Mouse (Mus musculus) megakaryocyte-erythroid progenitor cell, adult 5-6 weeks (primary cell): ENCODE data around the gene Gm5286. TPM values are rescaled to one million over a fixed set of nuclear protein-coding genes. Genes with fewer than 3 reads are reported as not detected.
"Not testable (repeated sequence)": the region's sequence is repeated elsewhere in the genome, so short reads cannot be mapped to it uniquely, and the experiment has no call there.

Source experiments
- ATAC-seq: replicated peaks from 2 replicates; pipeline ENCODE4 v1.8.0; 2016; ENCODE audit warnings: mild to moderate bottlenecking, inconsistent platforms; ENCODE audit not compliant: severe bottlenecking, poor library complexity, low FRiP score, low TSS enrichment
- total RNA-seq, 2 experiments: library from RNA; stranded (forward) in 1 of 2; stranded (reverse) in 1 of 2; fragments of 200-1000, 215-1000 nt in 1 of 2; fragments of >200 nt in 1 of 2; fragmentation: Nextera tagmentation in 1 of 2; gene quantifications; 2 replicates each; pipeline ENCODE4 v1.2.3; 2014 to 2017

The Gm5286 gene
- not detected in 2 replicates for total RNA-seq (2014; fragmentation: Nextera tagmentation)
- not detected in 2 replicates for total RNA-seq (2017)

- not testable (repeated sequence) for ATAC-seq
These were observed at the start of gene Gm5286 for GRCm38 (mm10) chr3:94196414-94196813. TSS of gene Gm5286 (plus strand) at chr3:94196714.

GRCm38 (mm10) chr3:94167351-94167750 is 29.2 kb upstream of the Gm5286 start:
- not testable (repeated sequence) for ATAC-seq

GRCm38 (mm10) chr3:94178093-94178492 is 18.4 kb upstream of the Gm5286 start, which contains the start of gene Gm10696:
TSS of gene Gm10696 (minus strand) at chr3:94178193.
- ATAC-seq = not testable (repeated sequence)

Other genes starting within 250 kb of the Gm5286 start
- gene Tdpoz5, start 235.4 kb upstream of the Gm5286 start, total RNA-seq (2014; fragmentation: Nextera tagmentation) = not detected in 2 replicates
- gene Tdpoz5, start 235.4 kb upstream of the Gm5286 start, total RNA-seq (2017) = not detected in 2 replicates
- gene Gm9125, start 141.8 kb upstream of the Gm5286 start, total RNA-seq (2014; fragmentation: Nextera tagmentation) = not detected in 2 replicates
- gene Gm9125, start 141.8 kb upstream of the Gm5286 start, total RNA-seq (2017) = not detected in 2 replicates
- not detected in 2 replicates for gene Gm10697, start 124.1 kb upstream of the Gm5286 start, total RNA-seq (2014; fragmentation: Nextera tagmentation)
- gene Gm10697, start 124.1 kb upstream of the Gm5286 start, total RNA-seq (2017) = not detected in 2 replicates
- not detected in 2 replicates for gene Gm10696, start 18.5 kb upstream of the Gm5286 start, total RNA-seq (2014; fragmentation: Nextera tagmentation)
- not detected in 2 replicates for gene Gm10696, start 18.5 kb upstream of the Gm5286 start, total RNA-seq (2017)
- gene Gm4778, start 67.3 kb downstream of the Gm5286 start, total RNA-seq (2014; fragmentation: Nextera tagmentation) = not detected in 2 replicates
- gene Gm4778, start 67.3 kb downstream of the Gm5286 start, total RNA-seq (2017) = not detected in 2 replicates
- gene Them4, start 113.4 kb downstream of the Gm5286 start, total RNA-seq (2014; fragmentation: Nextera tagmentation) = 2.9 and 4.3 TPM in 2 replicates
- 0.38 and 4.8 TPM in 2 replicates for gene Them4, start 113.4 kb downstream of the Gm5286 start, total RNA-seq (2017)
- not detected in 2 replicates for gene Them5, start 145.4 kb downstream of the Gm5286 start, total RNA-seq (2014; fragmentation: Nextera tagmentation)
- gene Them5, start 145.4 kb downstream of the Gm5286 start, total RNA-seq (2017) = not detected in 2 replicates
- not detected in 2 replicates for gene C2cd4d, start 165.7 kb downstream of the Gm5286 start, total RNA-seq (2014; fragmentation: Nextera tagmentation)
- gene C2cd4d, start 165.7 kb downstream of the Gm5286 start, total RNA-seq (2017) = not detected in 2 replicates
- 4.6 TPM in 1 of 2 replicates, not detected in the other for gene Rorc, start 176.1 kb downstream of the Gm5286 start, total RNA-seq (2014; fragmentation: Nextera tagmentation)
- gene Rorc, start 176.1 kb downstream of the Gm5286 start, total RNA-seq (2017) = 0.15 TPM in 1 of 2 replicates, not detected in the other
- 1.0 TPM in 1 of 2 replicates, not detected in the other for gene Lingo4, start 201.8 kb downstream of the Gm5286 start, total RNA-seq (2014; fragmentation: Nextera tagmentation)
- 0.28 TPM in 1 of 2 replicates, not detected in the other for gene Lingo4, start 201.8 kb downstream of the Gm5286 start, total RNA-seq (2017)
- gene Tdrkh, start 216.6 kb downstream of the Gm5286 start, total RNA-seq (2014; fragmentation: Nextera tagmentation) = 2.3 and 12.0 TPM in 2 replicates
- 4.7 and 6.8 TPM in 2 replicates for gene Tdrkh, start 216.6 kb downstream of the Gm5286 start, total RNA-seq (2017)
- gene Mrpl9, start 246.6 kb downstream of the Gm5286 start, total RNA-seq (2014; fragmentation: Nextera tagmentation) = 47.9 and 62.5 TPM in 2 replicates
- gene Mrpl9, start 246.6 kb downstream of the Gm5286 start, total RNA-seq (2017) = 92.4 and 99.0 TPM in 2 replicates
- not detected in 2 replicates for gene Oaz3, start 247.2 kb downstream of the Gm5286 start, total RNA-seq (2014; fragmentation: Nextera tagmentation)
- gene Oaz3, start 247.2 kb downstream of the Gm5286 start, total RNA-seq (2017) = not detected in 2 replicates